Mouse (Mus musculus) spleen, adult 2 months (tissue): ENCODE data around the gene Bcat1.

ENCODE experiments used
- CTCF ChIP-seq: fragments of 200-500 bp; IDR thresholded peaks from 2 replicates; pipeline ENCODE4 v1.5.1; 2011; ENCODE audit warnings: mild to moderate bottlenecking, inconsistent platforms; ENCODE audit not compliant: insufficient read depth, insufficient read length, insufficient replicate concordance; ENCODE audit errors: extremely low read depth
- POLR2A ChIP-seq: fragments of 200-500 bp; IDR thresholded peaks from 2 replicates; pipeline ENCODE4 v1.6.1; 2011; ENCODE audit warnings: low read depth, low read length, inconsistent platforms

- TF ChIP-seq POLR2A (no peak), CTCF (no peak)
Measured at GRCm38 (mm10) chr6:145063212-145063868, 12.6 kb downstream of the Bcat1 start.
